Mouse (Mus musculus): Measurements from ENCODE around the gene Prss36.
A peak's percentile ranks its signal among the peaks of the same experiment; 100 is the strongest.

GRCm38 (mm10) chr7:127912938-127913337 is 33.6 kb downstream of the Prss36 start:
- TF ChIP-seq GATA1 (IDR thresholded peaks at IDR 0.05; ENCODE audit: low read length), result peak; percentile 22; the same call in 1 of the 2 replicates
- TF ChIP-seq TAL1 (IDR thresholded peaks at IDR 0.05; ENCODE audit: low read length), result no peak

All from erythroblast, embryonic 14.5 days (primary cell).